Mouse (Mus musculus) cerebellum, adult (tissue): ENCODE measurements at regions not wholly inside any gene's neighbourhood (a gene's known extent, or its start where the extent isn't known, plus 50 kb on each side); places are given as distances from the start of the nearest gene placed in this dataset.

Experiments used
- ATAC-seq: cut with Nextera tagmentation; 2 replicates; pipeline ENCODE4 v1.9.2; 2017; ENCODE audit warnings: mild to moderate bottlenecking, moderate library complexity, mixed read lengths; ENCODE audit not compliant: insufficient number of reproducible peaks, low FRiP score, low TSS enrichment

DNA sequence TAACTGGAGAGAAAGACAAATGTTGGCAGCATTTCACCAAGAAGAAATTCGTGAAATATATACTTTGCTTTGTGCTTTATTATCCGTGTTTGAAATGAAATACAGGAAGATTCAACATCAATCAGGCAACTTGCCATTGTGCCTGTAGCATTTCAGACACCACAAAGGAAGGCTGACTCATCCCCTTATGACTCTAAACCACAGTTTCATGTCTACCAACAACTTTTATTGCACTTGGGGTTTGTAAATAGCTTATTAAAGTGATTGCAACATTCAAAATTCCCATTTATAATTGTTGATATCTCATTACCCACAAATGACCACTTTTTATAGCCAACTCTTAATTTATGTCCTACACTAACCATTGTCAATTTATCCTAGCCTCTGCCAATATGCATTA is 497.9 kb downstream of the Gm11232 start:
- no peak for ATAC-seq

GRCm38 (mm10) chr4:71230497-71230872 is 527.3 kb downstream of the Gm11232 start:
- ATAC-seq, result peak; percentile 45; the same call in 1 of the 2 replicates

DNA sequence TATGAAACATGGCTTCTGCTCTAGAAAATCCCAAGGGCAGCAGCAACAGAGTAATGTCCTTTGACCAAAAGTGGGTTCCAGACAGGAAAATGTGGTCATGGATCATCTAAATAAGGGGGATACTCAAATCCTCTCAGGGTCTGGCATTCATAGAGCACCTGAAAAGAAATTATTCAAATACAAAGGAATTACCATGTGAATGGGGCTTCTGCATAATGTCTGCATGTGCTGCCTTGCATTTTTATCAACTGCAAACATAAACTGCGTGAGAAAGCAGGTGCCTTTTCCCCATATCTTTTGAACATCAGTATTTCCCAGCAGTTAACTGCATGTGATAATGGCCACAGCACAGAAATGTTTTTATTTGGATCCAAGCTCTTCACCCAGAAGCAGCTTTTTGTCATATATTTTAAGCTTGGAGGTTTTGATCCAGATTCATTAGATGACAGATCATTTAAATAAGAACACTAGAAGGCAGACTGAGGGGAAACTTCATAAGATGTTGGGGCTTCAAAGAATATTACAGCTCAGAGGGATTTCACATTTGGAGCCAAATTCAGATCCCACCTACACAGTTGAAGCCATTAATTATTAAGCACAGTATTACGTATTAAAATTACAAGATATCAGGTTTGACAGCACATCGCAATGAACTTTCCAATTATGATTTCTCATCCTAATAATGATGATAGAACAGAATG is 527.8 kb downstream of the Gm11232 start:
- no peak for ATAC-seq

- ATAC-seq, result no peak
Measured at GRCm38 (mm10) chr4:71226653-71227052, 531.1 kb downstream of the Gm11232 start.

DNA sequence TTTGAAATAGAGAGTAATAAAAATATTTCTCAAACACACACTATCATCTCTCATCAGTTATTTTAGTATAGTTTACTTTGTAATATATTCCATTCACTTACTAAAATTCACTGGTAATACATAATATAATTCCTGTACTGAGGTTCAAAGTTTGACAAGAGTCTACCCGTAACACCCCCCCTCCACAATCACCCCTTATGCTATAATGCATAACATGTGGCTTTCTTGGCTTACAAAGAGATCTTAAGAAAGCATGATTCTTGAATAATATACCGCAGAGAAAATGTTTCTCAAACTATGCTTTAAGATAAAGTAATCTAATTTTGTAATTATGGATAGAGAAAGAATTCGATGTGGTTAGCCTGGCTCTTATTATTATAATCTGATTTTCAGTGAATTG is 539.7 kb downstream of the Gm11232 start:
- ATAC-seq, result no peak

DNA sequence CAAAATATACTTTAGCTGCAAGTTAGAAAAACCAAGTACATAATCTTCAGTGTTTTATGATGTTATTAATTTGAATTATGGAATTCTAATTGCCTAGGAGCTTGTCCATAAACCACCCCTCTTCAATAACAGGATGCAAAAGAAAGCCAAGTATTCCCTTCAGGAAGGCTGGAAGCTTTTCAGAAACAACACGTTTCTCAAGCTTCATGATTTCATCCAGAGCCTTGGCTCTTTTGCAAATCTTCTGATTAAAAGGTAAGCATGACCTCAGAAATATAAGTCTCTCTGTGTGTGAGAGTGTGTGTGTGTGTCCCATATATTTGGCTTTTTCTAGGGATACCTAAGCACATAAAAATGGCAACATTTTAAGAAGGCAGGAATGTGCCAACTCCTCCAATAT is 570.0 kb downstream of the Gm11232 start:
- ATAC-seq, result no peak

DNA sequence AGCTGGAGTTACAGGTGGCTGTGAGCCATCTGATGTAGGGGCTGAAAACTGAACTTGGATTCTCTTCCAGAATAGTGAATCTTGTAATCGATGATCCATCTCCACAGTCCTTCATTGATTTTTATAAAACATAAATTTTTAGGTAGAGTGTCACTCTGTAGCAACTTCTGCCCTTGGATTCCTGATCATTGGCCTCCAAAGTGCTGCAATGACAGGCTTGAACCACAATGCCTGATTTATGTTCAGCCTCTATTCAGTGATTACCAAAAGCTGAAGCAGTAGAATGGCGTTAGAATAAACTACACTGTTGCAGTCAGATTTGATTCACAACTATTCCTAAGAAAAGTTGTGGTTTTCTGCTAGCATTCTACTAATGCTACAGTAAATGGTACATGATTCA is 580.1 kb downstream of the Gm11232 start:
- no peak for ATAC-seq

DNA sequence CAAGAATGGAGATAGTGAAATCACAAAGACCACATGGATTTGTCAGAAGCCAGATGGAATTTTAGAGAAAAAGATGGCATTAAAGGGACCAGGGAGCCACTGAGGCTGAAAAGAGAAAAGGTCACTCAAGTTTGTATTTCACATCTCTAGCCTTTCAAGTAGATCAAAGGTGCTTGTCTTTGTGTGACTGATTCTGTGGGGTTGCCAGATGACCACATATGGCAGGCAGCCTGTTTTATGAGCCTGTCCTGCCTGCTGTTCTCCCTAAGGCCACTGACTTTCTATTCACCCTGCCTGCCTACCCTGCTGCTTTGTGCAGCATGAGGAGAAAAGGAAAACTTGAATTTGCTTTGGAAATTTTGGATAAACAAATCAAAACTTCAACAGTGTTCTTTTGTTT is 592.0 kb downstream of the Gm11232 start:
- ATAC-seq, result no peak

DNA sequence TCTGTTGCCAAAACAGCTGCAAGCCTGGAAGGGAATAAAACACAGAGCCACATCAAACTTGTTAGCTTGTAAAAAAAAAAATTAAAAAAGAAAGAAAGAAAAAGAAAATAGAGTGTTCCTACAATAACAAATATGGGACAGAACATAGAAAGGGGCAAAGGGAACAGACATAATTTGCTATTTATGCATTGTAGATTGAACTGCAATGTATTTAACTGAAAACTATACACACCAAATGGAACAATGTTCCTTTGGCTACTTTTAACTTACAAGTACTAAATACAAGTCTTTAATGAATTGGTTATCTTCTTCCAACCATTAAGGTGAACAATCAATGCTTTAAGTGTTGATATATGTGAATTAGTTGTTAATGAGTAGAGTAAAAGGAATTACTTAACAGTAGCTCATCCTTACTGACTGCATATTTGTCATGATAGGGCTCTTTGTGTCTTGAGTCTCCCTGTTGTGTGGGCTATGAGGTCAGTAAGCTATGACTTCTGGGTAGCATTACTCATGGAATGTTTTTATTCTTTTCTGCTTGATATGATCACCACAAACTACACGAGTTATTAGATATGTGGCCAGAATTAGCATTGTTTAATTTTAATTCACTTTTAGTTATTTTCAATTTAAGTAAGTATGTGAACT is 597.0 kb upstream of the Megf9 start:
- ATAC-seq, result no peak

DNA sequence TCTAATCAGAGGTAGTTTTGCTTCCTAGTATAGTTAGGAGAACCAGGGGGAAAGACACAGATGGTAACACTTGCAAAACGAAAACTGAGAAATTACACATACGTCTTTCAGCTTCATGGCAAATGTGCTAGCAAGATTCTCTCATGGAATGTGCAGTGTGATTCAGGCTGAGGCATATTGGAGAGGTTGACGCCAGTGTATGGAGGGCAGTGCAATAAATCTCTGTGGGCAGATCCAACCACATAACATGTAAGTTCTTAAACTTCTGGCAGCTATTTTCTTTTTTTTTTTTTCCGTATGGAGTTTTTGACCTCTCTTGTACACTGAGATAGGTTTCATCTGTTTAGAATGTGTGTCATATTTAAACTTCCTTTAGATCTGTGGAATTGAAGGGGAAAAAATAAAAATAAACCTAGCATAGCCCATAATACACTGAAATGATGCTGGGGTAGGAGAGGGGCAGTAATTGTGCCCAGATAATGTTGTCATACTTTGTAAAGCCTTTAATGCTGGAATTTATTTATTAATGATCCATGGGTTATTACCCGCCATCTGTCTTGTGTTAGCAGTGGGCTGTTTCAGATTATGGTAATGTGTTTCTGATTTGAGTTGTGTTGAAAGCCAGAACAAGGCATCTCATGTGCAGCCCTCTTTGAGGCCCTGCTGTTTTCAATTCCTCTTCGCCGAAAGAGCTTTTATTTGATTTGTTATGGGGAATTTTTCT is 596.3 kb upstream of the Megf9 start:
- ATAC-seq, result no peak

- ATAC-seq, result no peak
Measured at GRCm38 (mm10) chr4:71129306-71129705, 594.5 kb upstream of the Megf9 start.
